Mouse (Mus musculus) inflammation-experienced regulatory T-cells, adult 6 months (primary cell): ENCODE data around the gene Gm6685. TPM values are rescaled to one million over a fixed set of nuclear protein-coding genes. Genes with fewer than 3 reads are reported as not detected.
"Not testable (repeated sequence)": the region's sequence is repeated elsewhere in the genome, so short reads cannot be mapped to it uniquely, and the experiment has no call there.

ENCODE experiments used
- ATAC-seq: one replicate; pipeline ENCODE4 v1.8.0; 2017
- polyA plus RNA-seq, 3 experiments: library from polyadenylated mRNA; unstranded; fragments of 100-300 nt; shearing (Covaris generic); gene quantifications; one replicate each; pipeline ENCODE4 v1.2.1; 2017

Gm6685 gene
- polyA plus RNA-seq: 1 to 10 TPM in 1 of 3 experiments, not detected in 2; 2.6 TPM

DNA sequence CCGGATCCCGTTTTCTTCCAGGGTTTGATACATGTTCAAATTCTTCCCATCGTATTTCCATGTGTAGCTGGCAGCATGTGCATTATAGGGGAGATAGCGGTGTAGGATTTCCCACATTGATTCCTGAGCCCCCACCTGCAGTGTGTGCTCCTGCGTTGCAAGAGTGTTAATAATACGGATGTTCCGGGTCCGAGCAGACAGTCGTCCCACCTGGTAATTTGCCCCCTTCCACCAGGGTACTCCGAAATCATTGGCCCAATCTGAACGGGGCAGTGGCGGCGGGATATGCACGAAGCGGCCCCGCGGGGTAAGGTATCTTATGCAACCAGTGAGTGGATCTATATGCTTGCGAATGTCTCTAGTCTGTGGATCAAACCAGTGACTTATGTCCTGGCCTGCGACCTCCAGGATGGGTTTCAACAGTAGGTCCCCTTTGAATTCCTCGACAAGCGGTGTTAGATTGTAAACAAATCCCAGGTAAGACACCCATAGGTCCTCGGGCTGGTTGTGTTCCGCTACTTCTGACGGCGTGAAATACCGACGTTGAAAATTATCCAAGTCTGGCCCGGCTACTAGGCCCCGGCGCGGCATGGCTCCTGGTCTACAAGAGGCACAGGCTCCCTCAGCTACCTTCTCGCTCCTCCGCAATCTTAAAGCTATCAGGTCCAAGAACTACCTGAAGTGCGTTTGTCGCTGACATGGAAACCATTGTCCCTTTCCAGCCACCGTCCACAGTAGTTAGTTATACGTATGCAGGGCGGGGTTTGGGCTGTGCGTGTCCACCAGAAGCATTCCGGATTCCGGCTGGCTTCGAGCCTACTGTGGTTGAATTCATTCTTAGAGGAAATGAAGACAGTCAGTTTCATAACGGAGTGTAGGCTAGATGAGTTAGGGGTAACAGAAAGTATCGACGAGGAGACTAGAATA, at the start of gene Gm6685:
Gene Gm6685, minus strand, starts transcription at position 644 of the 927 bp plus-strand sequence.
- ATAC-seq: not testable (repeated sequence)

DNA sequence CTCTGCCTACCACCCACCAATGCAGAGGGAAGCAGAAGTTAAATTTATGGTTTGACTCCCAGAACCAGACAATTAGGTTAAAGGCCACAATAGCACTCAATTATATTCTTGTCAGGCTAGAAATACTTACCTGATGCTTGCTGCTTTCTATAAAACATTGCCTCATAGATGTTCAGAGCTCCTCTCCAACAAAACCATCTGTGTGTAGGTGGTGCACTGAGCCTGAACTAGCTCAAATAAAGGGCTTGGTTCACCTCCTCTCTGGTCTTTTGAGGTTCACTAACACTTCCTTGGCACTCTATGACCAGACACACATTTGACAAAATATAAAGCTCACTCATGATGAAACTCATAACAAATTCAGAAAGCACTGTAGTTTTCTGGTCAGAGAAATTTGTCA, 36.2 kb upstream of the Gm6685 start:
- ATAC-seq: no peak

GRCm38 (mm10) chr11:28374636-28375035, 35.0 kb upstream of the Gm6685 start:
- no peak for ATAC-seq

DNA sequence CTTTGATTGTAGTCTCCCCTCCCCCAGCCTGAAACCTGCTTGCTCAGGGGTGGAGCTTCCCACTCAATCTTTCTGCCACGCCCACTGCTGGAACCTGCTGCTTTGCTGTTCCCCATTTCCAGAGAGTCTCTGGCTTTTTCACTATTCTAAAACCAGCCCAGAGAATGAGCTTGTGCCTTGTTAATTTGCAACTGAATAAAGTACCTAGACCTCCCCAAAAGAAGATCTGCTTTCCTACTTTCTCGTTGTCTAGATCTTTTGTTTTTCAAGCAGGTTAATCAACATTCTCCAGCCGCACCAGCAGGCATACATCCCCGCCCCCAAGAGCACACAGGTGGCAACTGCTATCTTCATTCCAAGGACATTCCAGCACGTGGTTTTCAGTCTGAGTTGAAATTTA, 31.7 kb upstream of the Gm6685 start:
- not testable (repeated sequence) for ATAC-seq

GRCm38 (mm10) chr11:28365929-28366244, 26.2 kb upstream of the Gm6685 start:
- ATAC-seq: no peak

DNA sequence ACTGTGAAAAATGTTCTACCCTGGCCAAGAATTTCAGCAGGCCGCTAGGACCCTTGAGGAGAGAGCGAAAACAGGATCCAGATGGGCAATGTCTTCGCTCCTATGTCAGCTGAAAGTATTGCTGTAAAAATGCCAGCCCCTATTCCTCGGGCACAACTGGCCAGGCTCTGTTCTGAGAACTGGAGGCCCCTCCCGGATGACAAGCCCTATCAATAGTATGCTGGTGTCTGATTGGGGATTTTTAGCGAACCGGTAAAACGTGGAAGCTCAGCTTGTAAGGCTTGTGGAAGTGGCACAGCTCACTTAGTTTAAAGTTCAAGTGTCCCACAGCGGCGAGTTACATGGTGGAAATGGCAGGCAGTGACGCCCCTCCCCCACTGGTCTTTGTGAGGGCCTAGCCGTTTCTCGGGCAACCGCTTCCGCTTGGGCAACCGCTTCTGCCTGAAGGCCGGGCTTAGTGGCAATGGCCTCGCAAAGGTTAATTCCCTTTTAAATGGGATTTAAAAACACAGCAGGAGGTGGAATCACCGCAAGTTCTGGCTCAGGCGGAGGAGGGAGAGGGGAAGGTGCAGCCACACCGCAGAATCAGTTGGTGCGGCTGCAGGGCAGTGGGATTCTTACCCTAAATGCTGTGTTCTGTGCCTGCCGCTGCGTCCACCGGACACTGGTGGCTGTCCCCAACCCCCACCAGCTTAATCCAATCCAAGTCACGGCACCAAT, 25.7 kb upstream of the Gm6685 start:
- ATAC-seq: no peak

GRCm38 (mm10) chr11:28343465-28343864, 3.8 kb upstream of the Gm6685 start:
- no peak for ATAC-seq

- ATAC-seq: no peak
Measured at GRCm38 (mm10) chr11:28341887-28342286, 2.2 kb upstream of the Gm6685 start.

- ATAC-seq: no peak
Measured at GRCm38 (mm10) chr11:28327878-28328277, 11.8 kb downstream of the Gm6685 start.

DNA sequence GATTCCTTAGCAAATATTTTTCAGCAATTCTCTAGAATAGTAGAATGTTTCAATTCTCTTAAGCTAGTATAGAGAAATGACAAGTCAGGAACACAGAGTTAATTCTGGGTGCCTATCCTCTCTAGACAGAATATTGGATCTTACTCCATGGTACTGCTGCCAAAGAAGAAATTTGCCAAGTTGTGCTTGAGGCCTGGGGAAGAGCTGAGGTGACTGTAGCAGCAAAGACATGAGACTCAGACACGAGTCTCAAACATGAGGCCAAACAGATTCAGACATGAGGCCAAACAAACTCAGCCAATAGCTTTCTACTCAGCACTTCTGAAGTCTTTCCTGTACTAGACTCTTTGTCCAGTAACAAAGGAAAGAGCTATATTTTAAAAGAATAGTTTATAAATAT, 26.3 kb downstream of the Gm6685 start:
- no peak for ATAC-seq

DNA sequence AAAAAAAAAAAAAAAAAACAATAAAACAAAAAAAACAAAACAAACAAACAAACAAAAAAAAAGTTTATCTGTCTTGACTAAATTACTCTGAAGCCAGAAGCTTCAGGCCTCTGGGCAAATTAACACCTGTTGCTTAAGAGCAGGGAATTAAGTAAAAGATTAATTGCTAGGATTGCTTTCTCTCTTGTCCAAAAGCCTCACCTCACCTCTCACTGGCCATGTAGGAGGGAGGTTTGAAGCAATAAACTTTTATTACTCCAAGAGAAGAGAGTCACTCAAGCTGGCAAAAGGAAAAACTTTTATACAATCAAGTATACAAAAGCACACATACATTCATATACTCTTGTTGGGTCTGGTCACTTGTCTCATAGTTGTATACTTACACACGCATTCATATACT, 31.9 kb downstream of the Gm6685 start:
- no peak for ATAC-seq

DNA sequence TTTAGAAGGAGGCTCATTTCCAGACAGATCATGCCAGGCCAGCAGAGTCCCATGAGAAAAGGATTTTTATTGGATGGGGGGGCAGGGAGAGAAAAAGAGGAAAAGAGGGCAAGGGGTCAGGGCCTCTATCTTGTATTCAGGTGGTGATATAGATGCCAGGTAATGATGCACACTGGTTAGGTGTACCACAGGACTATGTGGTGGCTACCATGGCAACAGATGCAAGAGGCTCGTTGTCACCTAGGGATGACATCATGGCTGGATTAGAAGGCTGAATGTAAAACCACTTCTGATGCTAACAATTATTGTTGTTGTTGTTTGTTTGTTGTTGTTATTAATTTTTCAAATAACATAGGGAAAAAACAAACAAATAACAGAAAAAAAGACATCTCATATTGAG, 49.2 kb downstream of the Gm6685 start:
- no peak for ATAC-seq

Other genes with a start within 250 kb of the Gm6685 start
- not detected for gene Ccdc85a, start 244.5 kb upstream of the Gm6685 start, polyA plus RNA-seq